Mouse (Mus musculus) liver, postnatal 0 days (tissue): ENCODE results near the gene Slc27a1.

Source experiments
- CTCF ChIP-seq: sonication (generic); IDR thresholded peaks from 2 replicates; pipeline ENCODE4 v1.5.1; 2016; ENCODE audit warnings: antibody characterized with exemption, low read depth
- EP300 ChIP-seq: IDR thresholded peaks from 2 replicates; pipeline ENCODE4 v1.6.1; 2016; ENCODE audit warnings: antibody characterized with exemption, low read depth, mild to moderate bottlenecking

DNA sequence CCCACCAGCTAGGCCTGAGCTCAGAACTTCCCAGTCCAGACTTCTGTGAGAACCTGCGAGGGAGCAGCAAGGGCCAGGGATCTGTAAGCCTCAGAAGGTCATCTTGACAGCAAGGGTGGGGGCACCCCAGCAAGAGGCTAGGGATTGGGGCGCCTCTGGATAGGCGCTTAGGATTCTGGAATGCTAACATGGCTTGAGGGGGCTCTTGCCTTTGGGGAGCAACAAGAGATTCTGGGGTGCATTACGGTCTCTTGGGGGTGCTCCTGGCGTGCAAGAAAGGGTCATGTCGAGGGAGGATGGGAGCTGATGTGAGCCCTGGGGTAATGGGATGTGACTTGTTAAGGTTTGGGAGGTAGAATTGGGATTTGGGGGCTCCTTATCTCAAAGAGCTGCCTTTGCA lies 259 bp downstream of the Slc27a1 start:
- no peak for TF ChIP-seq CTCF
- no peak for TF ChIP-seq EP300
